Mouse (Mus musculus): ENCODE data around the gene Cyren. TPM values are rescaled to one million over a fixed set of nuclear protein-coding genes. Genes with fewer than 3 reads are reported as not detected.

Cyren gene
- polyA plus RNA-seq, 2 experiments from 2014 or later = 5.0 to 5.9 TPM

DNA sequence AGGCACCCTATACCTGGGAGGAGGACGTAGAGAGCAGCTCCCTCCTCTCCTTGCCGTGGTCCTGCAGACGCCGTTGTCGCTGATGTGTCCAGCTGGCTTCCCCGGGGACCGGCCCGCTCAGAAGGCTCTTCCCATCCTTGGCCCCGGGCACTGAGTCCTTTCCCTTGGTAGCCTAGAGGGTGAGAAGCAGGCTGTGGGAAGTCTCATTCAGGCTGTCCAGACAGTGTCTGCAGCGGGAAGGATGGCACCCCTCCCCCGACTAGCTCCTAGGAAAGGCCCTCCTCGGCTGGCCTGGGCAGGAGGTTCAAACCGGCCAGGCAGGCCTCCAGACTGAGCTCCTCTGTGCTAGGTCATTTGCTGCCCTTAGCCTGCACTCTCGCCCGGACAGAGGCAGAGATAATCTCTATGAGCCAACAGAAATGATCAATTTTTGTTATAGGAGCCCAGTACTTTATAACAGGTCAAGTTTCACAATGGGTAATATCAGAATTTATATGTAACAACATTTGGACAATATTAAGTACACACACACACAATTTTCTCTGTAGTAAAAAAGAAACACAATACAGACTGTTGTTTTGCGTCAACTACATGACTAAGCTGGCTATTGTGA is 18.4 kb upstream of the Cyren start:
- ATAC-seq = no peak

DNA sequence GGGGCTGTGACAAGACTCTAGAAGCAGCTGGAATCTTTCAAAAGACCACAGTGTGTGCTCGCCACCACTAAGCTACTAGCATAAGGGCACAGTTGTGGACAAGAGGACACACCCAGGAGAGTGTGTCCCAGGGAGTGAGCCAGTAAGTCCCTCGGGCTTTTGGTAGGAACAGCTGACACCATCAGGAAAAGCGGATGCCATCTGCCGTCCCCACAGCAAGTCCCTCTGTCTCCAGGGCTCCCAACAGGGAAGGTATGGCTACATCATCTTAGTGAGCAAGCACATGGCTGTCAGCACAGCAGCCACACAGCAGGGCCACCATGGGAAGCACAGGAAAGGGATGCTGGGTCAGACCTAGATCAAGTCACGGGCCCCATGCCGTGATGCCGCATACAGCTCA is 17.7 kb upstream of the Cyren start:
- no peak for ATAC-seq

DNA sequence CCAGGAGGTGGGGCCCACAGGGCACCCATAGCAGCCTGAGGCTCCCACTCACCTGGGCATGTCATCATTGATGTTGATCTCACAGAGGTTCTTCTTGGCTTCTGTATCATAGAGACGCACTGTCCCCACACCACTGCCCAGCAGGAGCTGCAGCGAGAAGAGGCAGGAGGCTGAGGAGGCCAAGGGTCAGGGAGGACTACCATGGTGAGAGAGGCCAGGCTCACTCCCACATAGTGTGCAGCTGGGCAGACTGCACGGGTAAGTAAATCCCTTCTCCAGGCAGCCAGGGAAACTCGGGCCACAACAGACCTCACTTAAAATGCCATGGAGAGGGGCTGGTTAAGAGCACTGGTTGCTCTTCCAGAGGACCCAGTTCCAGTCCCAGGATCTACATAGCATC is 11.3 kb upstream of the Cyren start:
- ATAC-seq = no peak

DNA sequence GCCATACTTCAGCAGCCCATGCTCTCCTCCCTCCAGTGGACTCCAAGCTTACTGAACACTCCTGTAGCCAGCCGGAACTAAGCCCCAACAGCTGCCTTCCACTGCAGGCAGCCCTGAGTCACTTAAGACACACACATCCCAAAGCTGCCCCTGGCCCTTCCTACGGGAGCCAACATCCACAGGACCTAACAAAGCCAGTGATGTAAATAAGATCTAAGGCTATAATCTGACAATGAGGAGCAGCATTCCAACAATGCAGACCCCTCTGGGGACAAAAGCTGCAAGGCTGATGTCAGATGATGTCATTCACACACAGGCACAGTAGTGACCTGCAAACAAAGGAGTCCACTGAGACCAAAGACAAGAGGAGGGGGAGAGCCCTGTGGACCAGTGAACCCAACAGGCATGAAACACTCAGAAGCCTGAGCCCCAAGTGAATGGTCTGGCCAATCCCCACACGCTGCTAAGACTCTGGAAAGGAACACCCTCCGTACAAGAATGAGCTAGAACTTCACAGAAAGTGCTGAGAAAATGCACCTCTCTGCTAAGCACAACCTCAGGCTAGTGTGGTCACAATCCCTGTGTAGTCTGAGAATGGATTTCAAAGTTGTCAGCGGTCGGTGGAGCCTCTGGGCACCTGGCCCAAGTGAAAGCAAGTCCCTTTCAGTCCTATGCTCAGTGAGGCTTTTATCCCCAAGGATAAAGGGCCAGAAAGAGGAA is 9.4 kb upstream of the Cyren start:
- ATAC-seq = no peak

DNA sequence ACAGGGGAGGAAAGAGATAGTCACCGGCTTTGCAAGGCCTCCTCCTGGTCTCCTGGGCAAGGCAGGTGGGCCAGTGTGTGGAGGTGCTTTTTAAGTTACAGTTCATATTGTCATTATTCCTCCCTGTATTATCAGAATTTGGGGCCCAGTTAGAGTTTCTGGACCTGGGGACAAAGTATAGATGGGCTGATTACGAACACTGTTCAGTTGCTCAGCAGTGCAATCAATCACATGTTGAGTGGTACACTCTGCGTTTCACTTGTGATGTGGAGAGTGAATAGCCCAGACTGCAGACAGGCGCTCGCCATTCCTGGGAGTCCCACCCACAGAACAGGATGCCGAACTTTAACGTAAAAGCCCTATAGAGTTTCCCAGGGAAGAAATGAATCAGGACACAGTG is 6.9 kb upstream of the Cyren start:
- ATAC-seq = no peak

DNA sequence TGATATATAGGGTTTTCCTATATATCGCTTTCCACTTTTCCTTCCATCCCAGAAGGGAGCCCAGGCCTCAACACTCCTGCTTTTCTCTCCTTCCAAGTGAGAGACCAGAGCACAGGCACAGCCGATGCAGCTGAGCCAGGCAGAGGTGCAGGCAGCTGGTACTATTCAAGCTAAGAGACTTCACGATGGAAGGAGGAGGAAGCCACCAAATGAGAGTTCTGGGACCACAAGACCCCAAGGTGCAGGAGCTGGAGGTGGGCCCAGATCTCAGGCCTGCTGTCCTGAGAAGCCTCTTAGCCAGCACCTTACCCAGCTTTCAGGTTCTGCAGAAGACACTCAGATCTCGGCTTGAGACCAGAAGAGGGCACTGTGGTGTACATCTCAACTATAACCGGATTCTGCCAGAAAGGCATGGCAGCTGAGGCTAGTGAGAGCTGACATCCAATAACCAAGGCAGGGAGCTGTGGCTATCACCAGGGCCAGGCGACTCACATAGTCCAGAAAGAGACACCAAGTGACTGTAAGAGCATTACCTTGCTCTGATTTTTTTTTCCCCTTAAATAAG is 2.1 kb upstream of the Cyren start:
- peak; percentile 12 for ATAC-seq

DNA sequence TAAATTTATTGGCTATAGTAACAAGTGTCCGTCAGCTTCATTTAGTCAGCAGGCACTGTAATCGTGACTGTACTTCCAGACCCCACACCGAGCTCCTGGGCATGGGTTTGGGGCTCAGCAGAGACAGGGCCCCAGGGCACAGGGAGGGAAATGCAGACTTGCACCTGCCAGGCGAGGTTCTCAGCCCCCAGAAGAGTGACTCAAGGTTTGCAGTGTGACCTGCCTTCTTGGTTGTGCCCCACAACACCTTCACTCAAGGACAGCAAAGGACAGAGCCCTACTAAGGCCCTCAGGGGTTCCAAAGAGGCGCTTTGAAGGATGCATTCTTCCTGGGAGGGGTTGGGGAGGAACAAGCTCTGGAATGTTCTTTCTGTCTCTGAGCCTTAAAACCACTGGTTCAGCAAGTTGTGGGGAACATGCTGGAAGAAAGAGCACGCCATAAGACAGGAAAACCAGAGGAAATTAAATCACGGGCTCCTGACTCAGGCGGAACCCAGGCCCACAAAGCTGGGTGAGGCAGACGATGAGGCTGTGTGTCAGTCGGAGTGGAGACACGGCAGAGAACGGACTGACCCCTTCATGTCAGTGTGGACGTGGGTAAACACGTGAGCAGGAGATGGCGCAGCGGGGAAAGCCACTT is 1.4 kb upstream of the Cyren start:
- ATAC-seq = no peak

DNA sequence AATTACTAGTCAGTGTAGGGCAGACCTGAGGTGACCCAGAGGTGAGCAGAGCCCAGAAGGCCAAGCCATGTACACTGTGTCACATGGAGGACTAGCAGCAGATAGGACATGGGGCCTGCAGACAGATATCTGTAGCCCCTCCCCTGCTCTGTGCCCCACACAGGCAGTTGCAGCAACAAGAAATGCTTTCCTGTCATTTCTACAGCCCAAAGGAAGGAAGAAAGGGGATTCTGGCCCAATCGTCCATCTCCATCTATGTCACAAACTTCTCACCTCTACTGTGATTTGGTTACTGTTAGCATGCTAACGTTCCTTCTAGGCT is 1.1 kb downstream of the Cyren start:
- ATAC-seq = no peak

DNA sequence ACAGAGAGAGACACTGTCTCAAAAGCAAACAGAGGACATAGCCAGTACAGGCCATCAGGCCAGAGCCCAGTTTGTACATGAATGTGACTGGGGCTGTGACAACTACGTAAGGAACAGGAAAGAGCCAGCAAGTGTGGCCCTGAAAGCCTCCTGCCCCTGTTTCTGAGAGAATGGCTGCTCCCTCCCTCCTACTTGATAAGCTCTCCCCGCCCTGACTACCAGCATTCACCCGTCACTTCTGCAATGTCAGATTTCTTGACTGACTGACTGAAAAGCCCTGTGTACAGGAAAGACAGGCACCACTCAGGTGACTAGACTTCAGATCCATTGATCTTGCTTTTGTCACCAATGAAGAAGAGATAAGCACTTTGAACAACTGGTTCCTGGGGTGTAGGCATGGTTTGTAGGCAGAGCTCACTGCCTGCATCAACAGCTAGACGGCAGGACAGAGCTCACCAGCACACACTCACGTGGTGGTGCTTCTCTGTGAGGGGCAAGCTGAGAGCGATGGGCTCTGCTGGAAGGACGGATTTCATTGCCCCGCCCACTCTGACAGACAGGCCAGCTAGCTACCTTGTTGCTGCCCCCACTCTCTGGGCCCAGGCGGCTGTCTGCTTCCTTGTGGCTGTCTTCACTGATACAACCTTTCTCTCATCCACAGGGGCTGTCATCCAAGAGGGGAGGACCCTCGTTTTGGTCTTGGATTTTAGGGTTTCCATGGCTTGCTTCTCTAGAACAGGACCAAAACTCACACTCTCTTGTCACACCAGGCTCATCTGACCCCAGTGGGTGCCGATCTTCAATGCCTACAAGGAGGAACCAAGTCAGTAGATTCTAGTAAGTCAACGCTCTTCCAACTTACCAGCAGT is 1.7 kb downstream of the Cyren start:
- ATAC-seq = no peak

DNA sequence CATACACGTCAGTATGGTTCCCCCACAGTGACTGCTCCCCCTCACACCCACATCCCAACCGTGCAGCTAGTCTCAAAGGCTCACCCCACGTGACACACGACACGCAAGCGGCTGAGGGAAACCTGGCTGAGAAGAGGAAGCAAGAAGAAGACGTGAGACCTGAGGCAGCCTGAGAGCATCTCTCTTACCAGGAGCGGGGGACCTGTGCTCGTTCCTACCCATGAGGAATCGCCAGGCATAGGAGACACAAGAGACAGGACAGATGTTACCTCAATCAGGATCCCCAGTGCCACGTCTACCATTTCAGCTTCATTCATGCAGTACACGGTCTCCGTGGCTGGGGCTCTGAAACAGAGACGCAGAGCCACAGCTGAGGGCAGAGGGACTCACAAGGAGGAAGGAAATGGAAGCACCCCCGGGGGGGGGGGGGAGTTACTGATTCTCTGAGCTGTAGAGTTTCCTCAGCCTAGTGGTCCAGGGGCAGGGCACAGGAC is 2.5 kb downstream of the Cyren start:
- peak; percentile 13 for ATAC-seq

DNA sequence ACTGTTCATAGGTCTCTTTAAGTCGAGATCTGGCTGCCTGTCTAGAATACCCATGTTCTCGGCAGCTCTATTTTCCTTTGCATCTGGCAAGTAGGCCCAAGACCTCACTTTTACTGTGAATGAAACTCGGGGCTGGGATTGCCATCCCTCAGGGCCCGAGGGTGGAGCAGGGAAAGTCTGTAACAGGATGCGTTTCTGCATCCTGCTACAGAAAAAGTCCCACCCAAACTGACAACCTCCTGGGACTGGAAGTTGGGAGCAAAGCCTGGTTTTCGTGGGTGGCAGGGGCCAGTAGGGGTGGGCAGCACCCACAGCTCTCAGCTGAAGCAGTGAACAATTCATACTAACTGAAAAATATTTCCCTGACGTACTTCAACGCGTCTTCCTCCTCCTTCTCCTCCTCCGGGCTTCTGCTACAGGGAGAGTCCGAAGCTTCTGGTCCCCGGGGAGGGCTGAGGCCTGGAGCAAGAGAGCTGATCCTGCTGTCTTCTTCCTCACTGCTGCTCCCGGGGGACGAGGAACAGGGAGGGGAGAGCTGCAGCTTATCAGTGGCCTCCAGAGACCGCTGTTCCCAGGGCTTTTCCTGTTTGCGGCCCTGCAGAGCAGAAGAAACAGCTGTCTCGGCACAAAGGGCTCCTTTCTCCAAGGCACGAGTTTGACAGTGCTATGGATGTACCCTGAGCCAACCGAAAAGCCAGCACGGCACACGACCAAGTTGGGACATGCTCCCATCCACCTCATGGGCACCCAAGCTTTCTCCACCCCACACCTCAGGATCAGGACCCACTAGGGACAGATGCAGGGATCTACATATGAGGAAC is 3.5 kb downstream of the Cyren start:
- ATAC-seq = no peak

DNA sequence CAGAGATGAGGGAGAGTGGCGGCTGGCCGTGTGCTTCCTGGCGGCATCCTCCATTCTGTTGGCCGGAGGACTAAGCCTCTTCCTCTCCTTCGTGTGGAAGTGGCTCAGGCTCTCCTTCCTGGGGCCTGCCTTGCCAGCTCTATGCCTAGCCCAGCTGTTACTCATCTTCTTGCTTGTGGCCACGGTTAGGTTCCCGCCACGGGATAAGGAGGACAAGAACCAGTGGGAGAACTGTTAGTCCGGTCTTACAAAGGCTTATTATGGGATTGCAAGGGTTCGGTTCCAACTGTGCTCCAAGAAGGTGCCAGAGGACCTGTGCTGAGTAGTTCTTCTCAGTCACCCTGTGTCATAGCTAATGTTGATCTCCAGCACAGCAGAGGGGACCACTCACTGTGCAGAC is 5.0 kb downstream of the Cyren start:
- no peak for ATAC-seq

DNA sequence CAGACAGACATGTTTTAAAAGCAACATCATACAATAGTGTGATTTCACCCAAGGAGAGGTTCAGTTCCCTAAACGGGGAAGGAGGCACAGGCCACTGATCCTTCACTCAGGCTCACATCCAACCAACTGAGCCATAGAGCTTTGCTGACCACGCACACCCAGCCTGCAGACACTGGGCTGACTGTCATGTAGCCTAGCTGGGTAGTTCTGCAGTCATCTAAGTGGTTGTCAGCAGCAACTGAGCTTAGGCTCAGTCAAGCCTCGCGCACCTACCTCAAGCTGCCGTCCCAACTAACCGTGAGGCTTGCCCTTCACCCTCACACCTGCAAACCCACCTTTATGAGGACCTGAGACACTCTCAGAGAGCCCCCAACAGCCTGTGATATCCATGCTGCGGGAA is 5.9 kb downstream of the Cyren start:
- ATAC-seq = no peak

DNA sequence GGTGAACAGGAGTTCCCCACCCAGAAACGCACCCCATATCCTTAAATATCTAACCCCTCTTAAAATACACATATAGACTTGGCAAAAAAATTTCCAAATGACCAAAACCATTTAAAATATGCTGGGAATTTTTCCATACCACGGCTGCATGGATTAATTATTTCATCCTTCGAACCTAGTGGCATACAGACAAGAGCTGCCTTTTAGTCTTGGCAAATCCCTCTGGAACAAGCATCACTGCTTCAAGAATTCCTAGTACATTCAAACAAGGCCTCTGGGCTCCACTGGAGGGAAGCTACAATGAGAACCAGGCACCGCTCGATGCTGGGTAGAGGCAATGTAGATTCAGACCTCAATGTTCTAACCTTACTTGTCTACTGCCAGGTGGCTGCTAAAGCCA is 7.1 kb downstream of the Cyren start:
- ATAC-seq = no peak

DNA sequence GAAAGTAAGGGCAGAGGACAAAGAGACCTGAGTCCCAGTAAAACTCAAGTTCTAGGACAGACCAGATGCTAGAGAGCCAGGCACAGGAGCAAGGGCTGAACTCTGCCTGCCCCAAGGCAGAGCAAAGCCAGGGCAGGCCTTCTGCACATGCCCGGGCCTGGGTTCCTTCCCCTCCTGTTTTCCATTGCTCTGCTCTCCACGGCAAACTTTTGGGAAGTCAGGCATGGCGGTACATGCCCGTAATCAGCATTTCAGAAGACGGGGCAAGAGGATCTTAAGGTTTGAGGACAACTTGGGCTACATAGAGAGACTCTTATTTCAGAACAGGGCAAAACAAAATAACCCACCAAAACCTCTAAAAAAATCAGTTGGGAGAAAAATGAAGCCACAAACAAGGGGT is 7.7 kb downstream of the Cyren start:
- no peak for ATAC-seq

DNA sequence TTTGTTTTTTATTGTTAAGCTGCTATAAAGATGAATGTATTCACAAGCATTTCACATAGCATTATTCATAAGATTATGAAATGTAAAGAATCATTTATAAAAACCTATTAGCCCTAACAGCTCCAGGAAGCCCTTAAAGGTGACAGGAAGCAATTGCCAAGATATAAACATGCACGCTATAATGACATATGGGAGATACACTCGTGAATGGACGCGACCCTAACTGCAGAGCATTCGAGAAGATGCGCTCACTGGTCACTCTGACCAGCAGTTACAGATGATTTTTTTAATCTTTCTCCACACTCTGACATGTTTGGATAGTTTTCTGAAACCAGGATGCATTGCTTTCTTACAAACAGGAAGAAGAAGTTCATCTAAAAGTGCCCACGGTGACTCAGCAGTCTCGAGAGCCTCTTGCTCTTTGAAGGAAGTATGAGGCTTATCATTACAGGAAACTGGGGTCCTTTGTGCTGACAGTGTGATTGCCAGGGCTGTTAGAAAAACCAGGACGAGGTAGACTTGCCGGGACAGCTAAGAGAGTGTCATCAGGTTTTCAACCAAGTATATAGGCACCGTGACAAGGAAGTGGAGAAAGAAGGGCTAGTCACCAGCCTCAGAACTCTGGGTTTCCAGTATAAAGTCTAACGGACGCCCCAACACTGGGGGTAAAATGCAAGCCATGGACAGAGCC is 8.5 kb downstream of the Cyren start:
- peak; percentile 91 for ATAC-seq

DNA sequence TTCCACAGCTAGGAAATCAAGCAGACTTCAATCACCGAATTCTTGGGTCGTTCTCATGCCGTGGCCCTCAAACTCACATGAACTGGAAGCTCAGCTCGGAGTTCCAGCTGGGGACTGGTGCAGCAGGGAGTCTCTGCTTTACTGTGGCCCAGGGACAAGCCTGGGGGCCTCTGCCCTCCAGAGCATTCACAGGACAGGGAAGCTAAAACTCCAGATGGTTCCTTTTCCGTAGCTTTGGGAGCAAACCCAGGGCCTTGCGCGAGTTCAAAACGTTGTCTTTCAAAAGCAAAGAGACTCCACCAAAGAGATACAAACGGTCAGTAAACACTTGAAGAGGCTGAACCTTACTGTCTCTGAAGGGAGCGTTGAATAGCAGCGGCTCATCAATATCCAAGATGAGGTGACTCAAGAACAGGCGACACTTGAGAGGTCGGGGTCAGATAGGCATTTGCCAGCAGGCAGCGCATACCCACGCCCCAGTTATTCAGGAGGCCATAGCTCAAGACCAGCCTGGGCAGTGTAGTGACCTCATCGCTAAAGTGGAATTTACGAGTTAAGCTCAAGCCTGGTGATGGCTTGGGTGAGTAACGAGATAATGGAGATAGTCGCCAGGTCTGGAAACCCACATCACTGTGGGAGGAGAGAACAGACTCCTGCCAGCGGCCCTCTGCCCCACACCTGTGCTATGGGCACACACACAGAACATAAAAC is 9.2 kb downstream of the Cyren start:
- ATAC-seq = peak; percentile 3

DNA sequence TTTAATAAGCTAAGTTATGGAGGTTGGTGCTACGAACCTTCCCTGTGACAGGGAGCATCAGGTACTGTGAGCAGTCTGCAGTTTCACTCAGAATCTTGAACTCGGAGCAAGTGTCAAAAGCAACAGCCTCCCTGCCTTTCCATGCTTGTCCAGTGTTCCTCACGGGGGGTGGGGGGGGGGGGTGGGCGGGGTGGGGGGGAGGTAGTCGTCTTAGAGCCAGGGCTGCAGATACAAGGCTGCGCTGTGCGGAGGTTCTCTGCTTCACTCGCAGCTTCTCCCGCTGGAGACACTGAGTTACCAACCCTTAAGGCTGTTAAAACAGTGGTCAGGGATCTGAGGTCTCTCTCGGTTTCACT is 9.9 kb downstream of the Cyren start:
- no peak for ATAC-seq

DNA sequence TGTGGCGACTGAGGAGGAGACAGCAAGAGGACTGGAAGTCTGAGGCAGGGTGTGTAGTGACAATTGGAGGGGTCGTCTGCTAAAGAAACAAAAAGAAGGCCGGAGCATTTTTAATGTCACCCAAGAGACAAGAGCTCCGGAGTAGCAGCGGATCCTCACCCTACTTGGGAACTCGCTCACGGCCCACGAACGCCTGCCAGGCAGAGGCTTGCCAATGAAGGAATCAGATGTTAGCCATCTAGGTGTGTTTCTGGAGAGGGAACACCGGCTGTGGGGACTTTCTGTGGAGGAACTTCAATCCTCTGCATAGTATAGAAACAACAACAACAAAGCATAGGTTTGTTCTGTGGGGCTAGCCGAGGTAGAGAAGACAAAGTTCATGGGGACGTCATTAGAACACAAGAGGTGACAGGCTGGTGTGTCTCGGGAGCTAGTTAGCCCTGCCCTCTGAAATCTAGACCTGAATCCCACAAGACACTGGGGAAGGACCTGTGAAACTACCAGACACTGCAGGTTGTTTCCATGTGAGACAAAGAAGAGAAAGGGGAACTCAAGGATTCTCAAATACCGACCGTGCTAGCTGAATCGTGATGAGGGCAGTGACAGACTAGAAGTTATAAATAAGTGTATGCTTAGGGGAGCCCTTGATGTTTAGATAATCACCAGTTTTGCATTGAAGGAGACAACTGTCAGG is 10.4 kb downstream of the Cyren start:
- no peak for ATAC-seq

DNA sequence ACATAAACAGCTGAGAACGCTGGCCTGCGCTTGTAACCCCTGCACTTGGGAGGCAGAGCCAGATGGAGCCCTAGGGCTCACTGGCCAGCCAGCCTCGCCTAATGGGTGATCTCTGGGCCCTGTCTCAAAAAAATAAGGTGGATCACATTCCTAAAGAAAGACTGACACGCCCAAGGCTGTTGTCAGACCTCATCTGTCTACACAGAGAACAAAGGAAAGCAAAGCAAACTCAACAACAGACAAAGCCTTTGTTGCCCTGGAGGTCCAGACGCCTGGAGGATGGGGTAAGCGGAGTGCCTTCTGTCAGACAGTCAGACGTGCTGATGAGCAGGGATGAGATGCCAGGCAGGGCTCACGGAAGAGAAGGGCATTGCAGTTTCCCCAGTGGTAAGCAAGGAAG is 11.1 kb downstream of the Cyren start:
- no peak for ATAC-seq
